Mouse (Mus musculus) layer of hippocampus, postnatal 14 days (tissue): ENCODE results near the gene Lyst. TPM values are rescaled to one million over a fixed set of nuclear protein-coding genes. Genes with fewer than 3 reads are reported as not detected.
"Not testable (repeated sequence)": the region's sequence is repeated elsewhere in the genome, so short reads cannot be mapped to it uniquely, and the experiment has no call there.

Experiments used
- DNase-seq, 2 experiments: peaks; one replicate each; pipeline ENCODE4 v3.0.0; 2021 to 2022; ENCODE audit warnings: low spot score in 2 of 2, mixed read lengths in 1 of 2
- total RNA-seq, 2 experiments: library from RNA; stranded (reverse); gene quantifications; 2 replicates each; pipeline ENCODE4 v1.2.3; 2021

Lyst gene
- total RNA-seq, 2 experiments from 2014 or later, result 60.7 to 67.4 TPM

- DNase-seq, result no peak
Measured at GRCm38 (mm10) chr13:13634706-13635105, 44.5 kb downstream of the Lyst start.

- no peak for DNase-seq
Measured at GRCm38 (mm10) chr13:13635224-13635623, 45.0 kb downstream of the Lyst start.

GRCm38 (mm10) chr13:13637577-13637976 lies 47.4 kb downstream of the Lyst start:
- no peak for DNase-seq

- no peak for DNase-seq
Measured at GRCm38 (mm10) chr13:13637981-13638380, 47.8 kb downstream of the Lyst start.

GRCm38 (mm10) chr13:13638725-13639124 lies 48.5 kb downstream of the Lyst start:
- no peak for DNase-seq

GRCm38 (mm10) chr13:13647296-13647695 lies 57.1 kb downstream of the Lyst start:
- DNase-seq, result no peak

GRCm38 (mm10) chr13:13655453-13655852 lies 65.3 kb downstream of the Lyst start:
- DNase-seq, result no peak

GRCm38 (mm10) chr13:13666103-13666502 lies 75.9 kb downstream of the Lyst start:
- DNase-seq, result not testable (repeated sequence)

- no peak for DNase-seq
Measured at GRCm38 (mm10) chr13:13670669-13671068, 80.5 kb downstream of the Lyst start.

- no peak for DNase-seq
Measured at GRCm38 (mm10) chr13:13671585-13672328, 81.6 kb downstream of the Lyst start.

GRCm38 (mm10) chr13:13674669-13675343 lies 84.6 kb downstream of the Lyst start:
- DNase-seq, result no peak

GRCm38 (mm10) chr13:13677871-13678270 lies 87.7 kb downstream of the Lyst start:
- no peak for DNase-seq

GRCm38 (mm10) chr13:13681642-13682041 lies 91.4 kb downstream of the Lyst start:
- no peak for DNase-seq

GRCm38 (mm10) chr13:13703476-13703875 lies 113.3 kb downstream of the Lyst start:
- peak in 1 of 2 experiments; percentile 75 for DNase-seq

- DNase-seq, result not testable (repeated sequence)
Measured at GRCm38 (mm10) chr13:13721435-13721834, 131.2 kb downstream of the Lyst start.

GRCm38 (mm10) chr13:13723293-13723692 lies 133.1 kb downstream of the Lyst start:
- no peak for DNase-seq

- no peak for DNase-seq
Measured at GRCm38 (mm10) chr13:13723786-13724185, 133.6 kb downstream of the Lyst start.

- no peak for DNase-seq
Measured at GRCm38 (mm10) chr13:13739232-13739631, 149.0 kb downstream of the Lyst start.

GRCm38 (mm10) chr13:13745911-13746310 lies 155.7 kb downstream of the Lyst start:
- DNase-seq, result no peak

GRCm38 (mm10) chr13:13775778-13776494 lies 185.7 kb downstream of the Lyst start:
- DNase-seq, result no peak

- no peak for DNase-seq
Measured at GRCm38 (mm10) chr13:13777052-13777451, 186.9 kb downstream of the Lyst start.

GRCm38 (mm10) chr13:13777696-13778095 lies 187.5 kb downstream of the Lyst start:
- no peak for DNase-seq
